Mouse (Mus musculus): ENCODE measurements around the gene Cadm1.

DNA sequence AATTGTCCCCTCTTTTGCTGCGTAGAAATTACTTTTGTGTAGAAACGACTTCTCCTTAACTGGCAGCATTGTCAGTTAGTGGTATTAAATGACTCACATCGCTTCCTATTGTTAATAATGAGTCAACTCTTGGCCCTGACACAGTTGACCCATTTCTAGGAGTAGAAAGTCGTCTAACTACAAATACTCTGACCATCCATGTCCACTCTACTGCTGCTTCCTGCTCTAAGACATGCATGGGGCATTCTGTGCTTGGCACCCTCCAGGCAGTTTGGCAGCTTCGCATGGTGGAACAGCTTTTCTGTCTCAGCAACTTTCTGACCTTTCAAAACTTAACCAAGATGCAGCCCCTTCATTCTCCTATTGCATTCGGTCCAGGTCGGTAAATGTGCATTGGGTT, 215.7 kb downstream of the Cadm1 start:
- TF ChIP-seq CTCF (IDR thresholded peaks at IDR 0.05; ENCODE audit: borderline replicate concordance, control insufficient read depth, extremely low read depth, insufficient read depth, low read length, poor library complexity) (no peak), POLR2A (IDR thresholded peaks at IDR 0.05; ENCODE audit: control insufficient read depth, extremely low read depth, insufficient read depth, low read length, poor library complexity) (no peak)

Data from thymus, adult 2 months (tissue).